Mouse (Mus musculus) spleen, postnatal 4 days (tissue): ENCODE measurements around the gene Eps8.

Experiments
- DNase-seq, 2 experiments: peaks; one replicate each; pipeline ENCODE4 v3.0.0; 2022; ENCODE audit warnings: low spot score in 2 of 2

Gene Eps8

GRCm38 (mm10) chr6:137612071-137612547 lies 42.6 kb downstream of the Eps8 start:
- DNase-seq = no peak

GRCm38 (mm10) chr6:137608160-137608930 lies 46.3 kb downstream of the Eps8 start:
- DNase-seq = no peak

- DNase-seq = no peak
Measured at GRCm38 (mm10) chr6:137606541-137606940, 48.1 kb downstream of the Eps8 start.

GRCm38 (mm10) chr6:137604417-137605248 lies 50.0 kb downstream of the Eps8 start:
- no peak for DNase-seq

GRCm38 (mm10) chr6:137598306-137598705 lies 56.4 kb downstream of the Eps8 start:
- no peak for DNase-seq

GRCm38 (mm10) chr6:137597442-137598058 lies 57.1 kb downstream of the Eps8 start:
- no peak for DNase-seq

GRCm38 (mm10) chr6:137592582-137592981 lies 62.1 kb downstream of the Eps8 start:
- no peak for DNase-seq

GRCm38 (mm10) chr6:137589245-137589618 lies 65.4 kb downstream of the Eps8 start:
- DNase-seq = no peak

GRCm38 (mm10) chr6:137588481-137589244 lies 66.0 kb downstream of the Eps8 start:
- no peak for DNase-seq

GRCm38 (mm10) chr6:137587866-137588265 lies 66.8 kb downstream of the Eps8 start:
- no peak for DNase-seq

GRCm38 (mm10) chr6:137585229-137585628 lies 69.4 kb downstream of the Eps8 start:
- no peak for DNase-seq

GRCm38 (mm10) chr6:137583056-137583455 lies 71.6 kb downstream of the Eps8 start:
- no peak for DNase-seq

- DNase-seq = no peak
Measured at GRCm38 (mm10) chr6:137582207-137582889, 72.3 kb downstream of the Eps8 start.

GRCm38 (mm10) chr6:137581331-137582010 lies 73.2 kb downstream of the Eps8 start:
- DNase-seq = no peak

GRCm38 (mm10) chr6:137580503-137580902 lies 74.2 kb downstream of the Eps8 start:
- no peak for DNase-seq

GRCm38 (mm10) chr6:137576670-137577371 lies 77.9 kb downstream of the Eps8 start:
- no peak for DNase-seq

- no peak for DNase-seq
Measured at GRCm38 (mm10) chr6:137576091-137576490, 78.6 kb downstream of the Eps8 start.

GRCm38 (mm10) chr6:137573897-137574296 lies 80.8 kb downstream of the Eps8 start:
- no peak for DNase-seq

- no peak for DNase-seq
Measured at GRCm38 (mm10) chr6:137570718-137571131, 84.0 kb downstream of the Eps8 start.

- DNase-seq = no peak
Measured at GRCm38 (mm10) chr6:137570019-137570418, 84.7 kb downstream of the Eps8 start.
